Mouse (Mus musculus): ENCODE results near the gene Wbp2. TPM values are rescaled to one million over a fixed set of nuclear protein-coding genes. Genes with fewer than 3 reads are reported as not detected.

Gene Wbp2
- polyA plus RNA-seq, 1 experiment from 2014 or later, result 138 TPM

DNA sequence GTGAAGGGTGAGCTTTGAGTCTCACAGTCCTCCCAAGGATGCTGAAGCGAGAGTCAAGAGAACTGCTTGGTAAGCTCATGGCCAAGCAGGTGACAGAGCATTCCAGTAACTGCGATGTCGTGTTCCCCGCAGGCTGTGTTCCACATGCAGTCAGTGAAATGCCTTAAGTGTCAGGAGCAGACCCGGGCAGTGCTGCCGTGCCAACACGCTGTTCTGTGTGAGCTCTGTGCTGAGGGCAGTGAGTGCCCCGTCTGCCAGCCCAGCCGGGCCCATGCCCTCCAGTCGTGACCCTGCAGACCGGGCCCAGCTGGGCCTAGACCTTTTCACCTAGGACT lies 27.1 kb downstream of the Wbp2 start:
- Histone ChIP-seq H3K9me3 (no peaks in the 10 kb centered on the region), H3K4me3 (no peak overlapping the region), H3K27ac (replicated peaks) (no peak overlapping the region), H3K36me3 (peaks cover 82% of the 10 kb centered on the region), H3K4me2 (no peak overlapping the region), H3K27me3 (replicated peaks) (no peaks in the 10 kb centered on the region), H3K4me1 (peaks cover 27% of the 10 kb centered on the region), H3K9ac (no peak overlapping the region)
- 92% methylated on average over 11 of the region's 11 CpGs for WGBS
- ATAC-seq (ENCODE audit: extremely low read depth, insufficient number of reproducible peaks, low FRiP score, low TSS enrichment), result no peak

DNA sequence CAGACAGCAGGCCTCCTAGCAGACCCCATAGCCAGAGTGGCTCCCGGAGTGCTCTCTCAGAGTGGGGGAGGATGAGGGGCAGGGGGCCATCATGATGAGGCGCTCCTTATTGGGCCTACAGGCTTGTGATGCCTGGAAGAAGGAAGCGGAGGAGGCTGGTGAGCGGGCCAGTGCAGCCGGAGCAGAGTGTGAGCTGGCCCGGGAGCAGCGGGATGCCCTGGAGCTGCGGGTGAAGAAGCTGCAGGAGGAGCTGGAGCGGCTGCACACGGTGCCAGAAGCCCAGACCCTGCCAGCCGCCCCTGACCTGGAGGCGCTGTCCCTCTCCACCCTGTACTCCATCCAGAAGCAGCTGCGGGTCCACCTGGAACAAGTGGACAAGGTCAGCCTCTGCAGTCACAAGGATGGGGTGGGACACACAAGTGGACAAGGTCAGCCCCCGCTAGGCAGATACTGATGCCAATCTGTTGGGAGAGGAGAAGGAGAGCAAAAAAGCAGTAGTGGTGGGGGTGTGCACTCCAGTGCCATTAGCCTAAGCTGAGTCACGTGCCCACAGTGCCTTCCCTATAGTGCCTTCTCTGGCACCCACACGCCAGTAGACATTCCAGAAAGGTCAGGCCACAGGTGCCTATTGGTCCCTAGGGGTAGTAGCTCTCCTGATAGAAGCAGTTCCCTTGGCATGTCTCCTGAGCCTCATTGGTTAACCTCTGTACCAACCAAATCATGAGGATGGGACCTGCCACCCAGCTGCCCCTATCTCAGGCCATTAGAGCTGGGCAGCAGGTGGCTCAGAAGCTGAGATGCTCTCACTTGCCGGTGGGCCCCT lies 27.7 kb downstream of the Wbp2 start:
- H3K4me1 ChIP-seq, result peaks cover 27% of the 10 kb centered on the region
- ATAC-seq (ENCODE audit: extremely low read depth, insufficient number of reproducible peaks, low FRiP score, low TSS enrichment), result no peak
- no peak overlapping the region for H3K4me3 ChIP-seq
- no peaks in the 10 kb centered on the region for H3K27me3 ChIP-seq (replicated peaks)
- 90% methylated on average over 17 of the region's 17 CpGs for WGBS
- no peak overlapping the region for H3K9ac ChIP-seq
- H3K9me3 ChIP-seq, result no peaks in the 10 kb centered on the region
- H3K4me2 ChIP-seq, result no peak overlapping the region
- no peak overlapping the region for H3K27ac ChIP-seq (replicated peaks)
- peaks cover 88% of the 10 kb centered on the region for H3K36me3 ChIP-seq

GRCm38 (mm10) chr11:116058022-116058614 lies 28.7 kb downstream of the Wbp2 start:
- Histone ChIP-seq H3K27me3 (replicated peaks) (no peaks in the 10 kb centered on the region), H3K9ac (peak overlapping the region; percentile 33; the same call in 1 of the 2 replicates), H3K27ac (replicated peaks) (peak overlapping the region; percentile 39; the same call in 1 of the 2 replicates), H3K4me2 (no peak overlapping the region), H3K4me3 (no peak overlapping the region), H3K9me3 (no peaks in the 10 kb centered on the region), H3K4me1 (peaks cover 27% of the 10 kb centered on the region), H3K36me3 (peaks cover 98% of the 10 kb centered on the region)
- 72% methylated on average over 12 of the region's 12 CpGs for WGBS
- no peak for ATAC-seq (ENCODE audit: extremely low read depth, insufficient number of reproducible peaks, low FRiP score, low TSS enrichment)

DNA sequence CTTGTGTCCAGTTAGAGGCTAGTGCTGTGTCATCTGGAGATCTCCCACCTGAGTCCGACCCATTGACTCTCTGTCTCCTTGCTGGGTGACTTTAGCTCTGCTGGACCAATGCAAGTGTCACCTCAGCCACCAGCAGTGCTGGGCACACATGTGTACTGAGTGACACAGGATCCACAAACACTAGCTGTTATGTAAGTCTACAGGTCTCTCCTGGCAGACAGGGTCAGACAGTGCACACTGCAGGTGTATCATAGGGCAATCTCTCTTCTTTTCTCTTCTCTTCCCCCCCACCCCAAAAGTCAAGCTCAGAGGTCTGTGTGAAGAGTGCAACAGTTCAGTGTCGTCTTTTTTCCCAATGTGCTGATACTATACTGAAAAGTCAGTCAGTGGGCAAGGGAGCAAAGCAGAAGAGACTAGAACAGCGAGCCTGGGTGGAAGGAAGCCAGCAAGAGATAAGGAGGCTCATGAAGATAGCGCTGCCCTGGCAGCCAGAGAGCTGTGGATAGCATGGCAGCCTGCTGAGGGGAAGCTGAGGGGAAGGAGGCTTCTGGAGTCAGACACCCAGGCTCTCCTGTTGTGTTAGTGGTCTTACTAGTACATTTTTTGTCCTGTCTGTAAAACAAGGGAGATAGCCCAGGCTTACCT lies 29.4 kb downstream of the Wbp2 start:
- Histone ChIP-seq H3K4me3 (no peak overlapping the region), H3K36me3 (peaks cover 100% of the 10 kb centered on the region), H3K27ac (replicated peaks) (peak overlapping the region; percentile 39), H3K4me1 (peaks cover 27% of the 10 kb centered on the region), H3K4me2 (no peak overlapping the region), H3K9ac (no peak overlapping the region), H3K27me3 (replicated peaks) (no peaks in the 10 kb centered on the region), H3K9me3 (no peaks in the 10 kb centered on the region)
- WGBS, result 29% methylated on average over 4 of the region's 4 CpGs
- ATAC-seq (ENCODE audit: extremely low read depth, insufficient number of reproducible peaks, low FRiP score, low TSS enrichment), result no peak

DNA sequence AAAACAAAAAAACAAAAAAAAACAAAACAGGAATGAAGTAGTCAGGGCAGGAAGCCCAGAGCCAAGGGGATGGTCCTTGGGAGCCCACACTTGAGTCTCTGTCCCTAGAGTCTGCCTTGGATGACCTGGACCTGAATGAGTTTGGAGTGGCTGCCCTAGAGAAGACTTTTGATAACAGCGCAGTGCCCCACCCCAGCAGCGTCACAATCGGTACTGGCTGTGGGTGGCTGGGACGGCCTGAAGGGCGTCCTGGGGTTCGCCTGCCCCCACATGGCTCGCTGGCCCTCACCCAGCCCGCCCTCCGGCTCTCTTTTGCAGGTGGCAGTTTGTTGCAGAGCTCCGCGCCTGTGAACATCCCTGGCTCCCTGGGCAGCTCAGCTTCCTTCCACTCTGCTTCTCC lies 30.9 kb downstream of the Wbp2 start:
- no peaks in the 10 kb centered on the region for H3K9me3 ChIP-seq
- no peak for ATAC-seq (ENCODE audit: extremely low read depth, insufficient number of reproducible peaks, low FRiP score, low TSS enrichment)

DNA sequence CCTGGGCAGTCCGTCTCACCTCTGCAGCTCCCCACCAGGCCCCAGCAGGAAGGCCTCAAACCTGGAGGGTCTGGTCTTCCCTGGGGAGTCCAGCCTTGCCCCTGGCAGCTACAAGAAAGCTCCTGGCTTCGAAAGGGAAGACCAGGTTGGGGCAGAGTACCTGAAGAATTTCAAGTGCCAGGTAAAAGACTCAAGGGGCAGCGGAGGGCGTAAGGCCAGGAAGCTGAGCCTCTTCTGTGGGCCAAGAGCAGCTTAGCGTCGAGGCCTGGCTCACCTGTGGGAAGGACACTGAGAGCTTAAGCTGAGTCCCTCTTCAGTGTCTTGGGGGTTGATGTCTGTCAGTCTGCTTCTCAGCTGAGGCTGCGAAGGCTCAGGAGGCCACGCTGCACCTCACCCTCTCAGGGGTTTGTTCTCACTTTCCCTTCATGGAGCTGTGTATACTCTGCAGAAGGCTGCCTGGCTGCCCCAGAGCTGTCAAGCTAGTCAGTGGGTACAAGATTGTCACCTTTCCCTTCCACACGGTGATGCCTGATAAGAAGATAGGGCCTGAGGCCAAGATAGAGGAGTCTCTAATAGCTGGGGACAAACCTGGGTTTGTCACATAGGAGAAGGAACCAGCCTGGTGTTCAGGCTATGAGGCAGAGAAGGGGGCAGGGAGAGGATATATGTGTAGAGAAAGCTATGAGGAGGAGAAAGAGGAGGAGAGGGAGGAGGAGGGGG lies 33.1 kb downstream of the Wbp2 start:
- no peak overlapping the region; the same call in 1 of the 2 replicates for H3K9ac ChIP-seq

More for the DNA sequence above, 30.9 kb downstream of the Wbp2 start:
- Histone ChIP-seq H3K27ac (replicated peaks) (no peak overlapping the region), H3K36me3 (peaks cover 100% of the 10 kb centered on the region), H3K27me3 (replicated peaks) (no peaks in the 10 kb centered on the region), H3K9ac (no peak overlapping the region), H3K4me3 (no peak overlapping the region), H3K4me2 (no peak overlapping the region), H3K4me1 (peaks cover 27% of the 10 kb centered on the region)
- WGBS, result 83% methylated on average over 11 of the region's 11 CpGs

DNA sequence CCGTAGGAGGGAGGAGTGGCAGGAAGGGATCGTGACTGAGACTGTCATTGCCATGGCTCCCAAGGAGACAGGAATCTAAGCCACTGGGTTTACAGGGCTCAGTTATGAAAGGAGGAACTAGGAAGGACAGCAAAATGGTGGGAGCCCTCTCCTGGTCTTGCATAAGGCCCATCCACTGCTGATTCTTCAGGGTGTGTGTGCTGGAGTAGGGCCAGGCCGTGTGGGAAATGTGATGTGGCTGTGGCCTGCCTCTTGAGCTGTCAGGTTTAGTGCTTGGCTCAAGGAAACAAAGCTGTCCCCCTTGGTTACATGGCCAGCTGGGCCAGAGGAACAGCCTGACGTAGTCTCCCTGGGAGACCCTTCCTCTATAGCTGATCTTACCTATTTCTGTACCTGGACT lies 36.6 kb downstream of the Wbp2 start:
- Histone ChIP-seq H3K9ac (no peak overlapping the region), H3K27me3 (replicated peaks) (no peaks in the 10 kb centered on the region), H3K4me1 (no peaks in the 10 kb centered on the region), H3K4me3 (no peak overlapping the region), H3K4me2 (no peak overlapping the region), H3K9me3 (no peaks in the 10 kb centered on the region), H3K27ac (replicated peaks) (no peak overlapping the region), H3K36me3 (peaks cover 100% of the 10 kb centered on the region)
- no peak for ATAC-seq (ENCODE audit: extremely low read depth, insufficient number of reproducible peaks, low FRiP score, low TSS enrichment)
- WGBS, result 84% methylated on average over 4 of the region's 4 CpGs

More for the DNA sequence above, 33.1 kb downstream of the Wbp2 start:
- H3K4me1 ChIP-seq, result peaks cover 26% of the 10 kb centered on the region
- no peak for ATAC-seq (ENCODE audit: extremely low read depth, insufficient number of reproducible peaks, low FRiP score, low TSS enrichment)
- 79% methylated on average over 9 of the region's 9 CpGs for WGBS
- no peaks in the 10 kb centered on the region for H3K9me3 ChIP-seq
- H3K36me3 ChIP-seq, result peaks cover 100% of the 10 kb centered on the region
- H3K27me3 ChIP-seq (replicated peaks), result no peaks in the 10 kb centered on the region
- H3K4me2 ChIP-seq, result no peak overlapping the region
- H3K27ac ChIP-seq (replicated peaks), result no peak overlapping the region
- H3K4me3 ChIP-seq, result no peak overlapping the region

DNA sequence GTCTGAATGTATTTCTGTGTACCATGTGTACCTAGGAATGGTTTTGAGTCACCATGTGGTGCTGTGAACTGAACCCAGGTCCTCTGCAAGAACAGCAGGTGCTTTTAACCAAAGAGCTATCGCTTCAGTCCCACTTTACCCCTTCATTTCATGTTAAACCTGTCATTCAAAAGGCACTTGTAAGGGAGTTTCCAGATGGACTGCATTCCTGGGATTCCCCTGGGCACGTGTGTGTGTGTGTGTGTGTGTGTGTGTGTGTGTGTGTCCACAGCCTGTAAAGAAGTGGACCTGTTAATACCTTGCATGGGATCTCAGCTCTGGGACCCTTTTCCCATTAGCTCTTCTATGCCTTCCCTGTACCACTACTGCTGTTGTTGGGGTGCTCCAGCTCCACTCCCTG lies 37.2 kb downstream of the Wbp2 start:
- Histone ChIP-seq H3K9me3 (no peaks in the 10 kb centered on the region), H3K4me2 (no peak overlapping the region), H3K27me3 (replicated peaks) (no peaks in the 10 kb centered on the region), H3K36me3 (peaks cover 99% of the 10 kb centered on the region), H3K4me3 (no peak overlapping the region), H3K4me1 (no peaks in the 10 kb centered on the region), H3K27ac (replicated peaks) (no peak overlapping the region), H3K9ac (no peak overlapping the region)
- 72% methylated on average over 2 of the region's 2 CpGs for WGBS
- ATAC-seq (ENCODE audit: extremely low read depth, insufficient number of reproducible peaks, low FRiP score, low TSS enrichment), result no peak

GRCm38 (mm10) chr11:116045173-116045572 lies 41.6 kb downstream of the Wbp2 start:
- peaks cover 95% of the 10 kb centered on the region for H3K36me3 ChIP-seq
- H3K27ac ChIP-seq (replicated peaks), result no peak overlapping the region
- no peaks in the 10 kb centered on the region for H3K27me3 ChIP-seq (replicated peaks)
- H3K4me2 ChIP-seq, result no peak overlapping the region
- H3K9me3 ChIP-seq, result no peaks in the 10 kb centered on the region
- no peak overlapping the region for H3K4me3 ChIP-seq
- H3K9ac ChIP-seq, result no peak overlapping the region
- H3K4me1 ChIP-seq, result peaks cover 7% of the 10 kb centered on the region
- WGBS, result 91% methylated on average over 6 of the region's 6 CpGs
- no peak for ATAC-seq (ENCODE audit: extremely low read depth, insufficient number of reproducible peaks, low FRiP score, low TSS enrichment)

DNA sequence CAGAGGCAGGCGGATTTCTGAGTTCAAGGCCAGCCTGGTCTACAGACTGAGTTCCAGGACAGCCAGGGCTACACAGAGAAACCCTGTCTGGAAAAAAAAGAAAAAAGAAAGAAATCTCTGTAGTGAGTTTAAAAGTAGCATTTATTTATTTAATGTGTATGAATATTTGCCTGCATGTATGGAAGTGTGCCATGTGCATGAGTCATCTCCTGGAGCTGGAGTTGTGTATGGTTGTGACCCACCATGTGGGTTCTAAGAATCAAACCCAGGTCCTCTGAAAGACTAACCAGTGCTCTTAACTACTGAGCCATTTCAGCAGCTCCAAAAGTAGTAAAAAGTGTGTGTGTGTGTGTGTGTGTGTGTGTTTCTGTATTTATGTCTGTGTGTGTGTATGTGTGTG lies 43.5 kb downstream of the Wbp2 start:
- 96% methylated on average over 1 of the region's 1 CpGs for WGBS
- Histone ChIP-seq H3K4me2 (no peak overlapping the region), H3K27ac (replicated peaks) (no peak overlapping the region), H3K27me3 (replicated peaks) (no peaks in the 10 kb centered on the region), H3K9ac (no peak overlapping the region), H3K4me1 (peaks cover 10% of the 10 kb centered on the region), H3K4me3 (no peak overlapping the region), H3K9me3 (no peaks in the 10 kb centered on the region), H3K36me3 (peaks cover 93% of the 10 kb centered on the region)
- no peak for ATAC-seq (ENCODE audit: extremely low read depth, insufficient number of reproducible peaks, low FRiP score, low TSS enrichment)

All from heart, embryonic 13.5 days (tissue).